Mouse (Mus musculus): ENCODE data around the gene Slc17a2.

DNA sequence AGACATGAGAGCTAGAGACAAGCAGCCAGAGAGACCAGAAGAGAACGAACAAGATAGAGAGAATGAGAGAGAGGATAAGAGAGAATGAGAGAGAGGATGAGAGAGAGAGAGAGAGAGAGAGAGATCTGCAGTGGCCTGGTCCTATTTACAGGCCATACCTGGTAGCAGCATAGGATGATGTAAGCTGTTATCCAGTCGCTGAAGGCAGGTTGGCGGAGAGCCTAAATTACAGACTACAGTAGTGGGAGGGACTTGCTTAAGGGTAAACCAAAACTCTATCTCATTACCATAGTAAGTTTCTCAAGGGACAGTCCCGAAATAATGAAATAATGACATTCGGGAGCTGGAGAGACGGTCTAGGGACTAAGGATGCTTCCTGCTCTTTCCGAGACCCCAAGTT, 60.6 kb downstream of the Slc17a2 start, which contains the start of gene Slc17a1:
- no peak for TF ChIP-seq CTCF (IDR thresholded peaks at IDR 0.05; ENCODE audit: borderline replicate concordance, control insufficient read depth, extremely low read depth, insufficient read depth, low read length, poor library complexity)
- no peak for TF ChIP-seq POLR2A (IDR thresholded peaks at IDR 0.05; ENCODE audit: control insufficient read depth, extremely low read depth, insufficient read depth, low read length, poor library complexity)
